Mouse (Mus musculus): ENCODE results near the gene Ski. TPM values are rescaled to one million over a fixed set of nuclear protein-coding genes. Genes with fewer than 3 reads are reported as not detected.

Gene Ski
- polyA plus RNA-seq, 1 experiment from 2014 or later: 11.1 TPM

- no peak overlapping the region for H3K27ac ChIP-seq (ENCODE audit: low read depth, low read length)
- H3K36me3 ChIP-seq (ENCODE audit: control insufficient read depth, insufficient read depth, low read length): no peaks in the 10 kb centered on the region
- H3K27me3 ChIP-seq (replicated peaks; ENCODE audit: control insufficient read depth, insufficient read depth, low read length): no peaks in the 10 kb centered on the region
- no peaks in the 10 kb centered on the region for H3K9me3 ChIP-seq (ENCODE audit: control insufficient read depth, low read length)
- H3K4me3 ChIP-seq (ENCODE audit: low read length): no peak overlapping the region
- peaks cover 39% of the 10 kb centered on the region for H3K4me1 ChIP-seq (ENCODE audit: control insufficient read depth, insufficient read depth, low read depth, low read length)
- no peak overlapping the region for H3K9ac ChIP-seq (ENCODE audit: low read depth, low read length)
- no peak overlapping the region for H3K4me2 ChIP-seq (ENCODE audit: low read length)
- ATAC-seq: no peak
These were observed 13.3 kb downstream of the Ski start for GRCm38 (mm10) chr4:155209079-155209478.

- Histone ChIP-seq H3K4me1 (ENCODE audit: control insufficient read depth, insufficient read depth, low read depth, low read length) (peaks cover 34% of the 10 kb centered on the region), H3K36me3 (ENCODE audit: control insufficient read depth, insufficient read depth, low read length) (no peaks in the 10 kb centered on the region), H3K9me3 (ENCODE audit: control insufficient read depth, low read length) (no peaks in the 10 kb centered on the region), H3K4me2 (ENCODE audit: low read length) (no peak overlapping the region), H3K27me3 (replicated peaks; ENCODE audit: control insufficient read depth, insufficient read depth, low read length) (no peaks in the 10 kb centered on the region), H3K27ac (ENCODE audit: low read depth, low read length) (no peak overlapping the region), H3K9ac (ENCODE audit: low read depth, low read length) (no peak overlapping the region), H3K4me3 (ENCODE audit: low read length) (no peak overlapping the region)
- no peak for ATAC-seq
- 44% methylated on average over 7 of the region's 7 CpGs for WGBS
These were observed 13.8 kb downstream of the Ski start for GRCm38 (mm10) chr4:155208613-155209012.

- ATAC-seq: no peak
- no peaks in the 10 kb centered on the region for H3K36me3 ChIP-seq (ENCODE audit: control insufficient read depth, insufficient read depth, low read length)
- H3K4me2 ChIP-seq (ENCODE audit: low read length): no peak overlapping the region
- H3K9me3 ChIP-seq (ENCODE audit: control insufficient read depth, low read length): no peaks in the 10 kb centered on the region
- no peak overlapping the region for H3K4me3 ChIP-seq (ENCODE audit: low read length)
- H3K4me1 ChIP-seq (ENCODE audit: control insufficient read depth, insufficient read depth, low read depth, low read length): peaks cover 29% of the 10 kb centered on the region
- no peak overlapping the region for H3K9ac ChIP-seq (ENCODE audit: low read depth, low read length)
- no peaks in the 10 kb centered on the region for H3K27me3 ChIP-seq (replicated peaks; ENCODE audit: control insufficient read depth, insufficient read depth, low read length)
- H3K27ac ChIP-seq (ENCODE audit: low read depth, low read length): no peak overlapping the region
- WGBS: 60% methylated on average over 3 of the region's 3 CpGs
These were observed 14.6 kb downstream of the Ski start for GRCm38 (mm10) chr4:155207841-155208240.

- no peak for ATAC-seq
- 78% methylated on average over 6 of the region's 8 CpGs for WGBS
- H3K4me3 ChIP-seq (ENCODE audit: low read length): no peak overlapping the region
- H3K9me3 ChIP-seq (ENCODE audit: control insufficient read depth, low read length): no peaks in the 10 kb centered on the region
- no peaks in the 10 kb centered on the region for H3K36me3 ChIP-seq (ENCODE audit: control insufficient read depth, insufficient read depth, low read length)
- peaks cover 21% of the 10 kb centered on the region for H3K4me1 ChIP-seq (ENCODE audit: control insufficient read depth, insufficient read depth, low read depth, low read length)
- H3K9ac ChIP-seq (ENCODE audit: low read depth, low read length): no peak overlapping the region
- no peaks in the 10 kb centered on the region for H3K27me3 ChIP-seq (replicated peaks; ENCODE audit: control insufficient read depth, insufficient read depth, low read length)
- H3K4me2 ChIP-seq (ENCODE audit: low read length): no peak overlapping the region
- H3K27ac ChIP-seq (ENCODE audit: low read depth, low read length): no peak overlapping the region
These were observed 15.9 kb downstream of the Ski start for GRCm38 (mm10) chr4:155206498-155206897.

- Histone ChIP-seq H3K4me1 (ENCODE audit: control insufficient read depth, insufficient read depth, low read depth, low read length) (peaks cover 21% of the 10 kb centered on the region), H3K36me3 (ENCODE audit: control insufficient read depth, insufficient read depth, low read length) (no peaks in the 10 kb centered on the region), H3K27ac (ENCODE audit: low read depth, low read length) (no peak overlapping the region), H3K27me3 (replicated peaks; ENCODE audit: control insufficient read depth, insufficient read depth, low read length) (no peaks in the 10 kb centered on the region), H3K4me2 (ENCODE audit: low read length) (no peak overlapping the region), H3K9me3 (ENCODE audit: control insufficient read depth, low read length) (no peaks in the 10 kb centered on the region), H3K4me3 (ENCODE audit: low read length) (no peak overlapping the region), H3K9ac (ENCODE audit: low read depth, low read length) (no peak overlapping the region)
- WGBS: 60% methylated on average over 6 of the region's 6 CpGs
- no peak for ATAC-seq
These were observed 16.5 kb downstream of the Ski start for GRCm38 (mm10) chr4:155205919-155206318.

- Histone ChIP-seq H3K27me3 (replicated peaks; ENCODE audit: control insufficient read depth, insufficient read depth, low read length) (no peaks in the 10 kb centered on the region), H3K4me1 (ENCODE audit: control insufficient read depth, insufficient read depth, low read depth, low read length) (peaks cover 28% of the 10 kb centered on the region), H3K4me3 (ENCODE audit: low read length) (no peak overlapping the region), H3K9ac (ENCODE audit: low read depth, low read length) (no peak overlapping the region), H3K27ac (ENCODE audit: low read depth, low read length) (no peak overlapping the region), H3K4me2 (ENCODE audit: low read length) (no peak overlapping the region), H3K9me3 (ENCODE audit: control insufficient read depth, low read length) (no peaks in the 10 kb centered on the region), H3K36me3 (ENCODE audit: control insufficient read depth, insufficient read depth, low read length) (no peaks in the 10 kb centered on the region)
- WGBS: 76% methylated on average over 7 of the region's 7 CpGs
- ATAC-seq: no peak
These were observed 20.6 kb downstream of the Ski start for GRCm38 (mm10) chr4:155201764-155202163.

GRCm38 (mm10) chr4:155200861-155201390 lies 21.5 kb downstream of the Ski start:
- Histone ChIP-seq H3K27me3 (replicated peaks; ENCODE audit: control insufficient read depth, insufficient read depth, low read length) (no peaks in the 10 kb centered on the region), H3K9me3 (ENCODE audit: control insufficient read depth, low read length) (no peaks in the 10 kb centered on the region), H3K9ac (ENCODE audit: low read depth, low read length) (no peak overlapping the region), H3K4me2 (ENCODE audit: low read length) (no peak overlapping the region), H3K4me1 (ENCODE audit: control insufficient read depth, insufficient read depth, low read depth, low read length) (peaks cover 33% of the 10 kb centered on the region), H3K36me3 (ENCODE audit: control insufficient read depth, insufficient read depth, low read length) (no peaks in the 10 kb centered on the region), H3K27ac (ENCODE audit: low read depth, low read length) (no peak overlapping the region), H3K4me3 (ENCODE audit: low read length) (no peak overlapping the region)
- no peak for ATAC-seq
- 85% methylated on average over 3 of the region's 3 CpGs for WGBS

GRCm38 (mm10) chr4:155197726-155198125 lies 24.7 kb downstream of the Ski start:
- ATAC-seq: peak; percentile 69; the same call in 1 of the 2 replicates
- H3K27me3 ChIP-seq (replicated peaks; ENCODE audit: control insufficient read depth, insufficient read depth, low read length): no peaks in the 10 kb centered on the region
- no peaks in the 10 kb centered on the region for H3K9me3 ChIP-seq (ENCODE audit: control insufficient read depth, low read length)
- 39% methylated on average over 6 of the region's 6 CpGs for WGBS
- H3K9ac ChIP-seq (ENCODE audit: low read depth, low read length): no peak overlapping the region
- H3K4me3 ChIP-seq (ENCODE audit: low read length): no peak overlapping the region
- no peak overlapping the region for H3K4me2 ChIP-seq (ENCODE audit: low read length)
- no peak overlapping the region for H3K27ac ChIP-seq (ENCODE audit: low read depth, low read length)
- H3K4me1 ChIP-seq (ENCODE audit: control insufficient read depth, insufficient read depth, low read depth, low read length): peaks cover 31% of the 10 kb centered on the region
- H3K36me3 ChIP-seq (ENCODE audit: control insufficient read depth, insufficient read depth, low read length): no peaks in the 10 kb centered on the region

GRCm38 (mm10) chr4:155195204-155195603 lies 27.2 kb downstream of the Ski start:
- 94% methylated on average over 9 of the region's 9 CpGs for WGBS
- Histone ChIP-seq H3K27ac (ENCODE audit: low read depth, low read length) (no peak overlapping the region), H3K9me3 (ENCODE audit: control insufficient read depth, low read length) (no peaks in the 10 kb centered on the region), H3K4me3 (ENCODE audit: low read length) (no peak overlapping the region), H3K9ac (ENCODE audit: low read depth, low read length) (no peak overlapping the region), H3K4me1 (ENCODE audit: control insufficient read depth, insufficient read depth, low read depth, low read length) (peaks cover 33% of the 10 kb centered on the region), H3K27me3 (replicated peaks; ENCODE audit: control insufficient read depth, insufficient read depth, low read length) (no peaks in the 10 kb centered on the region), H3K36me3 (ENCODE audit: control insufficient read depth, insufficient read depth, low read length) (no peaks in the 10 kb centered on the region), H3K4me2 (ENCODE audit: low read length) (no peak overlapping the region)
- no peak for ATAC-seq

GRCm38 (mm10) chr4:155190275-155190674 lies 32.1 kb downstream of the Ski start:
- no peak; the same call in 1 of the 2 replicates for ATAC-seq
- no peak overlapping the region for H3K27ac ChIP-seq (ENCODE audit: low read depth, low read length)
- 28% methylated on average over 7 of the region's 7 CpGs for WGBS
- H3K4me3 ChIP-seq (ENCODE audit: low read length): no peak overlapping the region
- no peak overlapping the region for H3K4me2 ChIP-seq (ENCODE audit: low read length)
- peaks cover 38% of the 10 kb centered on the region for H3K4me1 ChIP-seq (ENCODE audit: control insufficient read depth, insufficient read depth, low read depth, low read length)
- H3K9ac ChIP-seq (ENCODE audit: low read depth, low read length): no peak overlapping the region
- H3K9me3 ChIP-seq (ENCODE audit: control insufficient read depth, low read length): no peaks in the 10 kb centered on the region
- H3K36me3 ChIP-seq (ENCODE audit: control insufficient read depth, insufficient read depth, low read length): no peaks in the 10 kb centered on the region
- H3K27me3 ChIP-seq (replicated peaks; ENCODE audit: control insufficient read depth, insufficient read depth, low read length): no peaks in the 10 kb centered on the region
